Mouse (Mus musculus) E14TG2a.4 (cell line): ENCODE data around the gene Olfr1368.

Experiments
- CTCF ChIP-seq: conservative IDR thresholded peaks from 2 replicates; pipeline ENCODE4 v1.5.1; 2014; ENCODE audit warnings: low read length
- NANOG ChIP-seq: IDR thresholded peaks from 2 replicates; pipeline ENCODE4 v1.6.1; 2014; ENCODE audit warnings: borderline replicate concordance, low read length, mixed read lengths
- POU5F1 ChIP-seq: IDR thresholded peaks from 2 replicates; pipeline ENCODE4 v1.6.1; 2014; ENCODE audit warnings: low read length, borderline replicate concordance

- TF ChIP-seq CTCF: no peak
- no peak for TF ChIP-seq POU5F1
- no peak for TF ChIP-seq NANOG
These were observed 37.4 kb upstream of the Olfr1368 start for GRCm38 (mm10) chr13:21183066-21183465.
